Mouse (Mus musculus): Measurements from ENCODE around the gene Kcnq1.

DNA sequence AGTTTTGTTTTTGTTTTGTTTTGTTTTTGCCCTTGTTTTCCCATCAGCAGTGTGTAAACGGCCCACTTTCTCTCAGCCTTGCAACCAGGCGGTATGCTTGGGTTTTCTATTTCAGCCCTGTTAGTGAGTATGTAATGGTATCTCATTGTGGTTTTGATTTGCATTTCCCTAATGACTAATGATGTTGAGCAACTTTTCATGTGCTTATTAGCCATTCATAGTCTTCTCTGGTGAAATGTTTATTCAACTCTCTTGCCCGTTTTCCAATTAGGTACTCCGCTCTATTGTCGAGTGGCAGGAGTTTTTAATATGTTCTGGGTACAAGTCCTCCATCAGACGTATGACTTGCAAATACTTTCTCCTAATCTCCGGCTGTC lies 262.1 kb downstream of the Kcnq1 start:
- TF ChIP-seq CTCF (conservative IDR thresholded peaks at IDR 0.05; ENCODE audit: low read length), result no peak
- no peak for TF ChIP-seq NANOG (IDR thresholded peaks at IDR 0.05; ENCODE audit: borderline replicate concordance, low read length)
